Mouse (Mus musculus) ES-Bruce4 (cell line): ENCODE measurements around the gene St6galnac3. TPM values are rescaled to one million over a fixed set of nuclear protein-coding genes. Genes with fewer than 3 reads are reported as not detected.
A peak's percentile ranks its signal among the peaks of the same experiment; 100 is the strongest.

Experiments
- H3K27ac ChIP-seq: 2 replicates; pipeline ENCODE4 v1.5.1; 2012; ENCODE audit warnings: low read length, inconsistent platforms; ENCODE audit not compliant: insufficient read depth
- H3K27me3 ChIP-seq: 2 replicates; pipeline ENCODE4 v1.6.1; 2012; ENCODE audit warnings: mild to moderate bottlenecking, low read length, inconsistent platforms; ENCODE audit not compliant: control insufficient read depth, poor library complexity, insufficient read depth, severe bottlenecking
- H3K36me3 ChIP-seq: 2 replicates; pipeline ENCODE4 v1.6.1; 2012; ENCODE audit warnings: inconsistent platforms, mild to moderate bottlenecking, low read length, moderate library complexity; ENCODE audit not compliant: control insufficient read depth, poor library complexity, insufficient read depth, severe bottlenecking
- H3K4me1 ChIP-seq: one replicate; pipeline ENCODE4 v1.8.1; 2011; ENCODE audit warnings: low read length; ENCODE audit not compliant: control insufficient read depth, insufficient read depth
- H3K4me3 ChIP-seq: 2 replicates; pipeline ENCODE4 v1.5.1; 2011; ENCODE audit warnings: low read depth, mild to moderate bottlenecking, low read length
- H3K9ac ChIP-seq: 2 replicates; pipeline ENCODE4 v1.6.1; 2012; ENCODE audit warnings: low read depth, mild to moderate bottlenecking, inconsistent platforms; ENCODE audit not compliant: poor library complexity, severe bottlenecking
- H3K9me3 ChIP-seq: replicated peaks from 2 replicates; pipeline ENCODE4 v1.6.1; 2012; ENCODE audit warnings: mild to moderate bottlenecking, low read length, inconsistent platforms; ENCODE audit not compliant: control insufficient read depth, poor library complexity, insufficient read depth, severe bottlenecking
- CTCF ChIP-seq: IDR thresholded peaks from one replicate; pipeline ENCODE4 v1.8.1; 2011; ENCODE audit warnings: low read depth, low read length
- EP300 ChIP-seq: IDR thresholded peaks from 2 replicates; pipeline ENCODE4 v1.6.1; 2011; ENCODE audit warnings: low read depth, low read length; ENCODE audit not compliant: insufficient read depth
- POLR2A ChIP-seq: IDR thresholded peaks from one replicate; pipeline ENCODE4 v1.8.1; 2011; ENCODE audit warnings: low read length; ENCODE audit not compliant: insufficient read depth
- polyA plus RNA-seq: library from polyadenylated mRNA; stranded (reverse); fragments of >200 nt; gene quantifications from 2 replicates; pipeline ENCODE4 v1.2.4, GENCODE M21; 2011; ENCODE audit warnings: low read depth; ENCODE audit not compliant: missing spikeins, insufficient read depth, insufficient read length

St6galnac3 gene
- polyA plus RNA-seq, 1 experiment, result 4.8 TPM

DNA sequence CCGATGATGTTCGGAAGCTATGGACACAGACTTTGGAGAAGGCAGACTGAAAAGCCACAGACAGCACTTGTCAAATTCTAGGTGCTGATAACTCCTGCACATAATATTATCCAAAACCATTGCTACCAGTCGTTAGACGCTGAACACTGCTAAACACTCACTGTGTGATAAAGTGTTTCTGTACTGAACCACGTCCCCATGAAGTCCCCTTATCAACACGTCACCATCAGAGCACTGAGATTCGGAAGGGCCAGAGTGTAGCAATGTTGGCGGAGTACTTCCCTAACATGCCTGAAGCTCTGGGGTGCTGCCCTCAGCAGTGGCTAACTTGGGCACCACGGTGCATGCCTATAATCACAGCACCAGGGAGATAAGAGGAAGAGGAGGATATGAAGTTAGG is 43.3 kb downstream of the St6galnac3 start:
- Histone ChIP-seq H3K27me3 (no peaks in the 10 kb centered on the region), H3K9ac (no peak overlapping the region), H3K4me3 (no peak overlapping the region), H3K36me3 (no peaks in the 10 kb centered on the region), H3K27ac (no peak overlapping the region), H3K4me1 (peaks cover 2% of the 10 kb centered on the region), H3K9me3 (no peaks in the 10 kb centered on the region)
- no peak for TF ChIP-seq EP300
- TF ChIP-seq CTCF, result no peak
- no peak for TF ChIP-seq POLR2A

DNA sequence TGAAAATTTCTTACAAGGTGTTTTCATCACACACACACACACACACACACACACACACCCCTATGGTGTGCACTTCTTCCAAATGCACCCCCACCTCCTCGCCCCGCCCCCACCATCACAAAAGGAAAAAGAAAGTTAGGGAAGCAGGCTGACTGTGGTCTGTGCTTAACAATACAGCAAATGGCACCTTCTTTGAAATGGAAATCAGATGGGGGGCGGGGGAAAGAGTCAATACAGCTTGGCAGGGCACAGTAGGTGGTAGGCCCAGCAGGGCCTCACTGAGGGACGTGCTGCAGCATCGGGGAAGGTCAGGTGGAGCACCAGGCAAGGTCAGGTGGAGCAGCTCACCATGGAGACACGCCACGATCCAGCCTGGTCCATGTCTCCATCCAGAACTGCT is 49.1 kb downstream of the St6galnac3 start:
- TF ChIP-seq CTCF (no peak), EP300 (peak; percentile 99)
- H3K36me3 ChIP-seq, result no peaks in the 10 kb centered on the region
- H3K9ac ChIP-seq, result no peak overlapping the region
- peaks cover 5% of the 10 kb centered on the region for H3K4me1 ChIP-seq
- no peaks in the 10 kb centered on the region for H3K27me3 ChIP-seq
- no peak overlapping the region for H3K4me3 ChIP-seq
- H3K9me3 ChIP-seq, result no peaks in the 10 kb centered on the region
- no peak overlapping the region for H3K27ac ChIP-seq

DNA sequence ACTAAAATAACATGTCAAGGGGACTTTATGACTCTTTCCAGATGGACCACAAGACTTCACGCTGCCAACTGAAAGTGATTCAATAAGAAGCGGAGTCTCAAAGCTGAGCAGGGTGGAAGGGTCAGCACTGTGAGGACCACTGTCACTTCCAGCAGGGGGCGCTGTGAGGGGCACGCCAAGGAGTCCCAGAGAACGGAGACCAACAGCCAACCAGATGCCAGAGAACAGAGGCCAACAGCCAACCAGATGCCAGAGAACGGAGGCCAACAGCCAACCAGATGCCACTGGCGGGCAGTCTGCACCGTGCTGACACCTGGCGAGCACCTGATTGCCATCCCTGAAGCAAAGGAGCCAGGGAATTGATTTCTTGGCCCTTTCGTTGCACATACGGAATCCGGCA is 49.9 kb downstream of the St6galnac3 start:
- Histone ChIP-seq H3K9ac (no peak overlapping the region), H3K4me1 (peaks cover 5% of the 10 kb centered on the region), H3K4me3 (no peak overlapping the region), H3K36me3 (no peaks in the 10 kb centered on the region), H3K27ac (no peak overlapping the region), H3K9me3 (no peaks in the 10 kb centered on the region), H3K27me3 (no peaks in the 10 kb centered on the region)
- TF ChIP-seq EP300 (0 out of 2 replicates have a peak, but pooled peaks have one; percentile 51), CTCF (peak; percentile 92), POLR2A (no peak)

DNA sequence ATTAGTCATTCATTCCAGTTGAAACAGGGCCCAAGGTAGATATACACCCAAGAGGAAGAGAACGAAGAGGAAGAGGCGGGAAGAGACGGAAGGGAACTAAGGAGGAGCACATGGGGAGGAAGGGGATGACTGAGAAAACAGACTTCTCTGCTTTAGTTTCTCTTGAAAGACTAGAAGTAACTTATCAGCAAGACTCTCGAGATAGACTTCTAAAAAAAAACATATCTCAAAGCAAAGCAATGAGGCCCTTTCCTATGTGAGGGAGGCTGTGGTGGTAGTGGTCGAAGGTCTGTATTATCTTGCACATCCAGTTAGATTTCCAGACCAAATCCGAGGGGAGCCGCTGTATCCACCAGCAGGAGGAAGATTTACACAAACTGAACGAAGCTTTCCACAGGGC is 50.6 kb downstream of the St6galnac3 start:
- Histone ChIP-seq H3K4me3 (no peak overlapping the region), H3K27me3 (no peaks in the 10 kb centered on the region), H3K36me3 (no peaks in the 10 kb centered on the region), H3K9me3 (no peaks in the 10 kb centered on the region), H3K27ac (no peak overlapping the region), H3K4me1 (peaks cover 5% of the 10 kb centered on the region), H3K9ac (no peak overlapping the region)
- TF ChIP-seq EP300, result no peak
- TF ChIP-seq POLR2A, result no peak
- no peak for TF ChIP-seq CTCF

DNA sequence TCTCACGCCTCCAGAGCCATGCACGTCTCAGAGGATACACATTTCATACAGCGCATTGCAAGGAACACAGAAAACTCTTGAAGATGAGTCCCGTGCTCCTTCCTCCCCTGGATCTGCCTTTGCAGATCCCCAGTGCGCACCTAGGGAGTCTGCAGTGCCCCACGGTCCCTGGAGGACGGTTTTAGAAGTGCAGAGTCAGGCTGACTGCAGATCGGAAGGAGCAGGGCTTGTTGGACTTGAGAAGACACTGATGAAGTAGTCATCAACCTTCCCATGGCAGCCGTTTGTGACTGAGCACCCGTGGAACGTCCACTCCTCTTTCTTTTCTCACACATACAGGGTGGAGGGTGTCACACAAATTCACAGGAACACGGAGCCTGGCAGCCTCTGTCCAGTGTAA is 51.5 kb downstream of the St6galnac3 start:
- H3K27ac ChIP-seq, result no peak overlapping the region
- no peaks in the 10 kb centered on the region for H3K9me3 ChIP-seq
- no peaks in the 10 kb centered on the region for H3K36me3 ChIP-seq
- H3K9ac ChIP-seq, result no peak overlapping the region
- H3K4me3 ChIP-seq, result no peak overlapping the region
- no peaks in the 10 kb centered on the region for H3K27me3 ChIP-seq
- TF ChIP-seq CTCF (no peak), EP300 (no peak), POLR2A (no peak)
- H3K4me1 ChIP-seq, result peaks cover 9% of the 10 kb centered on the region

DNA sequence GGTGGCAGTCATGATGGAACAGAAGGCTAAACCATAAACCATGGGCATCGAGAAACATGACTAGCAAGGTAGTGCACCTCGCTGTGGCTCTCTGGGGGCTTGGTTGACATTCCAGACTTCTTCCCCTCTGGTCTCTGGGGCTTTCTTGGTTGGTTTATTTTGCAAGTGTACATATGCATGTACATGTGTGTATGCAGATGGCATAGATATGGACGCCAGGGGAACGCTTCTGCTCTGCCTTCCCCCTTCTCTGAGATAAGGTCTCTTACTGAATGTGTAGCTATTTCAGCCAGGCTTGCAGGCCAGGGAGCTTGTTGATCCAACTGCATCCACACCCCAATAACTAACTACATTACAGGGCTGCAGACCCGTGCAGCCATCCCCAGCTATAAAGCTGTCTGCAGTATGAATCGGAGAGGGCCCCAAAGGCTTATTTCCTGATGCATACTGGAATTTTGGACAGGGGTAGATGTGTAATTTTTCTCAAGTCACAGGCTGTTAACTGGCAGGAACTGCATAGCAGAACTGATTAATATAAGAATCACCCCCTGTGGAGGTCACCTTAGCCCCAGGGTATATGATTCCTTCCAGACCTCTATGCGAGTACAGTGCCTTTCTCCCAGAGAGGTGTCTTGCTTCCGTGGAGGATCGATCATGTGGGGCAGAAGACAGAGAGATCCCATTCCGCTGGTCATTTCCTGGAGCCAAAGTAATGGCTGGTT is 53.9 kb downstream of the St6galnac3 start:
- H3K4me1 ChIP-seq, result peaks cover 4% of the 10 kb centered on the region
- no peak for TF ChIP-seq EP300
- TF ChIP-seq POLR2A, result no peak
- TF ChIP-seq CTCF, result no peak

More for the DNA sequence above, 53.9 kb downstream of the St6galnac3 start:
- Histone ChIP-seq H3K9me3 (no peaks in the 10 kb centered on the region), H3K4me3 (no peak overlapping the region), H3K27me3 (no peaks in the 10 kb centered on the region), H3K36me3 (no peaks in the 10 kb centered on the region), H3K27ac (no peak overlapping the region), H3K9ac (no peak overlapping the region)
